Mouse (Mus musculus): ENCODE results near the gene Prdm16. TPM values are rescaled to one million over a fixed set of nuclear protein-coding genes. Genes with fewer than 3 reads are reported as not detected.

Prdm16 gene
- polyA plus RNA-seq, 1 experiment from 2014 or later, result 41.5 TPM

GRCm38 (mm10) chr4:154523898-154524297, 112.8 kb downstream of the Prdm16 start:
- Histone ChIP-seq H3K27me3 (peaks cover 9% of the 10 kb centered on the region; the same call in 1 of the 2 replicates), H3K4me2 (replicated peaks) (no peak overlapping the region), H3K4me3 (no peak overlapping the region), H3K36me3 (no peaks in the 10 kb centered on the region), H3K9me3 (no peaks in the 10 kb centered on the region), H3K4me1 (peaks cover 21% of the 10 kb centered on the region), H3K9ac (no peak overlapping the region), H3K27ac (no peak overlapping the region)
- 70% methylated on average over 17 of the region's 17 CpGs for WGBS
- ATAC-seq (ENCODE audit: insufficient number of reproducible peaks, insufficient read depth, low FRiP score, low TSS enrichment), result no peak

- Histone ChIP-seq H3K4me1 (peaks cover 13% of the 10 kb centered on the region; the same call in 1 of the 2 replicates), H3K9ac (no peak overlapping the region), H3K9me3 (no peaks in the 10 kb centered on the region), H3K27ac (no peak overlapping the region), H3K4me2 (replicated peaks) (no peak overlapping the region), H3K4me3 (no peak overlapping the region), H3K27me3 (0 out of 2 replicates have a peak, but pooled peaks cover 4% of the 10 kb centered on the region), H3K36me3 (no peaks in the 10 kb centered on the region)
- ATAC-seq (ENCODE audit: insufficient number of reproducible peaks, insufficient read depth, low FRiP score, low TSS enrichment), result no peak
- 85% methylated on average over 7 of the region's 7 CpGs for WGBS
Measured at GRCm38 (mm10) chr4:154521881-154522676, 114.6 kb downstream of the Prdm16 start.

GRCm38 (mm10) chr4:154519470-154520037, 117.1 kb downstream of the Prdm16 start:
- Histone ChIP-seq H3K9ac (no peak overlapping the region), H3K36me3 (no peaks in the 10 kb centered on the region), H3K9me3 (no peaks in the 10 kb centered on the region), H3K4me3 (no peak overlapping the region), H3K4me1 (0 out of 2 replicates have a peak, but pooled peaks cover 4% of the 10 kb centered on the region), H3K27me3 (peaks cover 4% of the 10 kb centered on the region; the same call in 1 of the 2 replicates), H3K27ac (no peak overlapping the region), H3K4me2 (replicated peaks) (no peak overlapping the region)
- 77% methylated on average over 16 of the region's 16 CpGs for WGBS
- no peak for ATAC-seq (ENCODE audit: insufficient number of reproducible peaks, insufficient read depth, low FRiP score, low TSS enrichment)

- Histone ChIP-seq H3K4me3 (no peak overlapping the region), H3K27me3 (peaks cover 4% of the 10 kb centered on the region; the same call in 1 of the 2 replicates), H3K9ac (no peak overlapping the region), H3K9me3 (no peaks in the 10 kb centered on the region), H3K36me3 (no peaks in the 10 kb centered on the region), H3K4me2 (replicated peaks) (no peak overlapping the region), H3K4me1 (peaks cover 7% of the 10 kb centered on the region), H3K27ac (no peak overlapping the region)
- 81% methylated on average over 7 of the region's 7 CpGs for WGBS
- no peak for ATAC-seq (ENCODE audit: insufficient number of reproducible peaks, insufficient read depth, low FRiP score, low TSS enrichment)
Measured at GRCm38 (mm10) chr4:154517991-154518390, 118.7 kb downstream of the Prdm16 start.

GRCm38 (mm10) chr4:154516470-154516869, 120.2 kb downstream of the Prdm16 start:
- ATAC-seq (ENCODE audit: insufficient number of reproducible peaks, insufficient read depth, low FRiP score, low TSS enrichment), result no peak
- H3K36me3 ChIP-seq, result no peaks in the 10 kb centered on the region
- no peaks in the 10 kb centered on the region for H3K9me3 ChIP-seq
- H3K4me2 ChIP-seq (replicated peaks), result no peak overlapping the region
- H3K4me1 ChIP-seq, result peaks cover 21% of the 10 kb centered on the region
- peaks cover 4% of the 10 kb centered on the region; the same call in 1 of the 2 replicates for H3K27me3 ChIP-seq
- H3K9ac ChIP-seq, result no peak overlapping the region
- 61% methylated on average over 8 of the region's 8 CpGs for WGBS
- H3K27ac ChIP-seq, result no peak overlapping the region
- no peak overlapping the region for H3K4me3 ChIP-seq

GRCm38 (mm10) chr4:154513664-154514063, 123.0 kb downstream of the Prdm16 start:
- WGBS, result 46% methylated on average over 2 of the region's 2 CpGs
- Histone ChIP-seq H3K9me3 (no peaks in the 10 kb centered on the region), H3K4me2 (replicated peaks) (no peak overlapping the region), H3K27me3 (peaks cover 4% of the 10 kb centered on the region; the same call in 1 of the 2 replicates), H3K36me3 (no peaks in the 10 kb centered on the region), H3K27ac (no peak overlapping the region), H3K4me1 (peaks cover 31% of the 10 kb centered on the region), H3K4me3 (no peak overlapping the region), H3K9ac (no peak overlapping the region)
- no peak for ATAC-seq (ENCODE audit: insufficient number of reproducible peaks, insufficient read depth, low FRiP score, low TSS enrichment)

GRCm38 (mm10) chr4:154512518-154513090, 124.1 kb downstream of the Prdm16 start:
- Histone ChIP-seq H3K9me3 (no peaks in the 10 kb centered on the region), H3K27ac (no peak overlapping the region), H3K36me3 (no peaks in the 10 kb centered on the region), H3K4me1 (peaks cover 37% of the 10 kb centered on the region), H3K4me2 (replicated peaks) (no peak overlapping the region), H3K9ac (no peak overlapping the region), H3K27me3 (peaks cover 8% of the 10 kb centered on the region; the same call in 1 of the 2 replicates), H3K4me3 (no peak overlapping the region)
- ATAC-seq (ENCODE audit: insufficient number of reproducible peaks, insufficient read depth, low FRiP score, low TSS enrichment), result no peak; the same call in 1 of the 2 replicates
- 28% methylated on average over 15 of the region's 15 CpGs for WGBS

GRCm38 (mm10) chr4:154511767-154512166, 124.9 kb downstream of the Prdm16 start:
- no peak overlapping the region for H3K27ac ChIP-seq
- no peaks in the 10 kb centered on the region for H3K36me3 ChIP-seq
- WGBS, result 24% methylated on average over 4 of the region's 4 CpGs
- no peak overlapping the region for H3K4me3 ChIP-seq
- H3K9ac ChIP-seq, result no peak overlapping the region
- peaks cover 37% of the 10 kb centered on the region for H3K4me1 ChIP-seq
- no peaks in the 10 kb centered on the region for H3K9me3 ChIP-seq
- peaks cover 8% of the 10 kb centered on the region; the same call in 1 of the 2 replicates for H3K27me3 ChIP-seq
- H3K4me2 ChIP-seq (replicated peaks), result no peak overlapping the region
- no peak for ATAC-seq (ENCODE audit: insufficient number of reproducible peaks, insufficient read depth, low FRiP score, low TSS enrichment)

GRCm38 (mm10) chr4:154506774-154507435, 129.8 kb downstream of the Prdm16 start:
- peaks cover 29% of the 10 kb centered on the region for H3K27me3 ChIP-seq

GRCm38 (mm10) chr4:154505313-154505712, 131.4 kb downstream of the Prdm16 start:
- no peak for ATAC-seq (ENCODE audit: insufficient number of reproducible peaks, insufficient read depth, low FRiP score, low TSS enrichment)
- no peak overlapping the region for H3K4me2 ChIP-seq (replicated peaks)
- H3K27me3 ChIP-seq, result peaks cover 33% of the 10 kb centered on the region
- no peaks in the 10 kb centered on the region for H3K9me3 ChIP-seq
- no peaks in the 10 kb centered on the region for H3K36me3 ChIP-seq
- 69% methylated on average over 5 of the region's 5 CpGs for WGBS
- H3K27ac ChIP-seq, result no peak overlapping the region
- H3K4me3 ChIP-seq, result no peak overlapping the region
- H3K4me1 ChIP-seq, result peaks cover 37% of the 10 kb centered on the region
- no peak overlapping the region for H3K9ac ChIP-seq

More at GRCm38 (mm10) chr4:154506774-154507435, 129.8 kb downstream of the Prdm16 start:
- Histone ChIP-seq H3K4me2 (replicated peaks) (no peak overlapping the region), H3K36me3 (no peaks in the 10 kb centered on the region), H3K9ac (no peak overlapping the region), H3K4me1 (peaks cover 36% of the 10 kb centered on the region), H3K4me3 (no peak overlapping the region), H3K9me3 (no peaks in the 10 kb centered on the region), H3K27ac (no peak overlapping the region)
- ATAC-seq (ENCODE audit: insufficient number of reproducible peaks, insufficient read depth, low FRiP score, low TSS enrichment), result no peak
- WGBS, result 15% methylated on average over 20 of the region's 20 CpGs

GRCm38 (mm10) chr4:154503260-154503829, 133.3 kb downstream of the Prdm16 start:
- no peaks in the 10 kb centered on the region for H3K9me3 ChIP-seq
- no peak for ATAC-seq (ENCODE audit: insufficient number of reproducible peaks, insufficient read depth, low FRiP score, low TSS enrichment)
- H3K4me1 ChIP-seq, result peaks cover 50% of the 10 kb centered on the region
- no peak overlapping the region for H3K4me2 ChIP-seq (replicated peaks)
- H3K27me3 ChIP-seq, result peaks cover 41% of the 10 kb centered on the region
- H3K36me3 ChIP-seq, result no peaks in the 10 kb centered on the region
- WGBS, result 39% methylated on average over 21 of the region's 21 CpGs
- H3K4me3 ChIP-seq, result no peak overlapping the region
- no peak overlapping the region for H3K27ac ChIP-seq
- H3K9ac ChIP-seq, result no peak overlapping the region
